Mouse (Mus musculus) E14TG2a.4 (cell line): Measurements from ENCODE around the gene Zfp800.

Source experiments
- CTCF ChIP-seq: conservative IDR thresholded peaks from 2 replicates; pipeline ENCODE4 v1.5.1; 2014; ENCODE audit warnings: low read length
- NANOG ChIP-seq: IDR thresholded peaks from 2 replicates; pipeline ENCODE4 v1.6.1; 2014; ENCODE audit warnings: borderline replicate concordance, low read length, mixed read lengths
- POU5F1 ChIP-seq: IDR thresholded peaks from 2 replicates; pipeline ENCODE4 v1.6.1; 2014; ENCODE audit warnings: low read length, borderline replicate concordance

DNA sequence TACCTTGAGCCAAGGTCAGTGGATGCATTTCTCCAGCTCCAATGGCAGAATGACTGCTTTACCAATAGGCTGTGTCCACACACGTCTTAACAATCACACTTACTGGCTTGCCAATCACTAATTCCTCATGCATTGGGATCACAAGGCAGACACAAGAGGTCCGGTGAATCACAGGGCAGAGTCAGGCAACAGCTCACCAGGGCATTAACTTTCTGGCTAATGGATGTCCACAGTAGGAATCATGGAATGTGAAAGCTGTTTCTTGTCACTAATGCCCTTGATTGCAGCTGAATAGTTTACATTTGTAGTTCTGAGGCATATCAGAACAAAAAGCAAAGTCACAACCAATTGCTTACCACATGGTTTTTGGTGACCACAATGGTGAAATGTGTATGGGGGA is 85.7 kb downstream of the Zfp800 start:
- no peak for TF ChIP-seq CTCF
- no peak for TF ChIP-seq POU5F1
- no peak for TF ChIP-seq NANOG
